Comparison of ENCODE assay signal across 12 mouse cellular contexts in genomic region chrX:49273487-49274042, GRCm38 (mm10). TPM values are rescaled to one million over a fixed set of nuclear protein-coding genes. Genes with fewer than 3 reads are reported as not detected.
DNase-seq lines count a peak whose midpoint lies in the region; ATAC-seq lines count a peak whose summit lies in the region.
"Had no signal": no experiment of that assay in that cellular context is flagged by ENCODE, and none has a peak within 500 bp of the region (broad histone marks: within the 10 kb centered on the region; RNA-seq: fewer than 3 reads in every experiment).

No protein-coding gene starts in this region.

- no peak overlapping the region for H3K4me3 ChIP-seq in embryonic facial prominence, embryonic 11.5 days (ENCODE audit: low read depth, low read length)
- H3K4me3 ChIP-seq in embryonic facial prominence, embryonic 10.5 days, result no peak overlapping the region
- peak overlapping the region; percentile 28 for H3K4me3 ChIP-seq in forebrain, embryonic 13.5 days
- H3K4me3 ChIP-seq: embryonic facial prominence, embryonic 13.5 days had no signal

- DNase-seq in embryonic facial prominence, embryonic 11.5 days (ENCODE audit: low spot score), result peak; percentile 0
- no peak for DNase-seq in embryonic facial prominence, embryonic 10.5 days (ENCODE audit: low spot score)
- peak; percentile 10 to 13 for DNase-seq in layer of hippocampus, postnatal 25 days (ENCODE audit: extremely low spot score in 1 of 2, low spot score in 1 of 2)
- peak; percentile 21 for DNase-seq in retina, embryonic 14.5 days (ENCODE audit: low spot score)
- no peak for DNase-seq in lung, postnatal 4 days
- DNase-seq in adrenal gland, adult 8-10 months, result no peak
- no peak for DNase-seq in heart, adult 8-10 months (ENCODE audit: low spot score)
- DNase-seq: kidney, postnatal 14 days; liver, postnatal 0 days had no signal

- 65% methylated on average over 12 of the region's 12 CpGs for WGBS in embryonic facial prominence, embryonic 11.5 days
- WGBS in embryonic facial prominence, embryonic 10.5 days, result 73% methylated on average over 12 of the region's 12 CpGs
- 13% methylated on average over 12 of the region's 12 CpGs for WGBS in forebrain, embryonic 13.5 days

- H3K27me3 ChIP-seq in embryonic facial prominence, embryonic 11.5 days (ENCODE audit: control insufficient read depth, insufficient read depth, low read length), result no peaks in the 10 kb centered on the region
- no peaks in the 10 kb centered on the region for H3K27me3 ChIP-seq in embryonic facial prominence, embryonic 10.5 days (replicated peaks; ENCODE audit: low read depth, poor library complexity, severe bottlenecking)
- no peaks in the 10 kb centered on the region for H3K27me3 ChIP-seq in forebrain, embryonic 13.5 days
- H3K27me3 ChIP-seq: embryonic facial prominence, embryonic 13.5 days had no signal

- H3K4me1 ChIP-seq in embryonic facial prominence, embryonic 11.5 days (ENCODE audit: control insufficient read depth, insufficient read depth, low read length), result no peaks in the 10 kb centered on the region
- no peaks in the 10 kb centered on the region for H3K4me1 ChIP-seq in embryonic facial prominence, embryonic 10.5 days
- H3K4me1 ChIP-seq in forebrain, embryonic 13.5 days, result no peaks in the 10 kb centered on the region
- H3K4me1 ChIP-seq: embryonic facial prominence, embryonic 13.5 days had no signal

- H3K9ac ChIP-seq in embryonic facial prominence, embryonic 11.5 days (replicated peaks; ENCODE audit: low read length), result no peak overlapping the region
- peak overlapping the region; percentile 27 for H3K9ac ChIP-seq in forebrain, embryonic 13.5 days
- H3K9ac ChIP-seq: embryonic facial prominence, embryonic 13.5 days; liver, postnatal 0 days had no signal

- no peak overlapping the region for H3K4me2 ChIP-seq in embryonic facial prominence, embryonic 11.5 days (ENCODE audit: low read depth, low read length)
- peak overlapping the region; percentile 53 for H3K4me2 ChIP-seq in forebrain, embryonic 13.5 days
- H3K4me2 ChIP-seq: embryonic facial prominence, embryonic 13.5 days; heart, embryonic 11.5 days had no signal

- no peaks in the 10 kb centered on the region for H3K36me3 ChIP-seq in embryonic facial prominence, embryonic 11.5 days (replicated peaks; ENCODE audit: control insufficient read depth, insufficient read depth, low read depth, low read length)
- no peaks in the 10 kb centered on the region for H3K36me3 ChIP-seq in embryonic facial prominence, embryonic 10.5 days (replicated peaks)
- H3K36me3 ChIP-seq in forebrain, embryonic 13.5 days (ENCODE audit: poor library complexity, severe bottlenecking), result no peaks in the 10 kb centered on the region
- H3K36me3 ChIP-seq: embryonic facial prominence, embryonic 13.5 days had no signal

- H3K9me3 ChIP-seq in embryonic facial prominence, embryonic 11.5 days (replicated peaks; ENCODE audit: control insufficient read depth, low read length), result no peaks in the 10 kb centered on the region
- no peaks in the 10 kb centered on the region for H3K9me3 ChIP-seq in embryonic facial prominence, embryonic 10.5 days
- H3K9me3 ChIP-seq in forebrain, embryonic 13.5 days (replicated peaks), result no peaks in the 10 kb centered on the region
- H3K9me3 ChIP-seq: embryonic facial prominence, embryonic 13.5 days had no signal

- H3K27ac ChIP-seq in embryonic facial prominence, embryonic 11.5 days (replicated peaks; ENCODE audit: low read depth, low read length), result no peak overlapping the region
- no peak overlapping the region for H3K27ac ChIP-seq in embryonic facial prominence, embryonic 10.5 days (replicated peaks)
- no peak overlapping the region for H3K27ac ChIP-seq in forebrain, embryonic 13.5 days
- H3K27ac ChIP-seq: embryonic facial prominence, embryonic 13.5 days had no signal

- ATAC-seq in embryonic facial prominence, embryonic 11.5 days (replicated peaks; ENCODE audit: insufficient number of reproducible peaks, low FRiP score, low TSS enrichment, low read depth), result no peak
- peak; percentile 81 for ATAC-seq in forebrain, embryonic 13.5 days
- ATAC-seq: liver, postnatal 0 days had no signal

RNA-seq across cellular contexts. Expression of gene Enox2, which starts 14.5 kb away (rescaled TPM):
- polyA plus RNA-seq in embryonic facial prominence, embryonic 11.5 days (2014; fragmentation: Nextera tagmentation; extraction: Ambion mirVana), result 7.1 and 7.2 TPM in 2 replicates
- polyA plus RNA-seq in embryonic facial prominence, embryonic 10.5 days (2016; fragmentation: Nextera tagmentation; extraction: Ambion mirVana), result 6.3 and 7.1 TPM in 2 replicates
- 10.1 and 11.0 TPM in 2 replicates for polyA plus RNA-seq in forebrain, embryonic 13.5 days (2015; fragmentation: Nextera tagmentation; extraction: Ambion mirVana)
- total RNA-seq in layer of hippocampus, postnatal 25 days (2021), result 10 to 100 TPM; 17.2 to 18.6 TPM
- total RNA-seq in adrenal gland, adult 8-10 months (2022), result 10 to 100 TPM; 17.0 to 18.9 (median 17.7) TPM
- total RNA-seq in heart, adult 8-10 months (2022), result 1 to 10 TPM; 6.5 to 7.8 (median 7.3) TPM

Comparison
In these comparisons a context has a peak if more than half of its experiments do, and no peak if none do; other contexts are left out.
1. DNase-seq: peak in embryonic facial prominence, embryonic 11.5 days (single experiment), layer of hippocampus, postnatal 25 days (2 of 2) and retina, embryonic 14.5 days (single experiment); none in embryonic facial prominence, embryonic 10.5 days (single experiment), lung, postnatal 4 days (0 of 2), adrenal gland, adult 8-10 months (single experiment) and heart, adult 8-10 months (single experiment).